Mouse (Mus musculus): ENCODE data around the gene 1700088E04Rik.
A peak's percentile ranks its signal among the peaks of the same experiment; 100 is the strongest.

1700088E04Rik gene

DNA sequence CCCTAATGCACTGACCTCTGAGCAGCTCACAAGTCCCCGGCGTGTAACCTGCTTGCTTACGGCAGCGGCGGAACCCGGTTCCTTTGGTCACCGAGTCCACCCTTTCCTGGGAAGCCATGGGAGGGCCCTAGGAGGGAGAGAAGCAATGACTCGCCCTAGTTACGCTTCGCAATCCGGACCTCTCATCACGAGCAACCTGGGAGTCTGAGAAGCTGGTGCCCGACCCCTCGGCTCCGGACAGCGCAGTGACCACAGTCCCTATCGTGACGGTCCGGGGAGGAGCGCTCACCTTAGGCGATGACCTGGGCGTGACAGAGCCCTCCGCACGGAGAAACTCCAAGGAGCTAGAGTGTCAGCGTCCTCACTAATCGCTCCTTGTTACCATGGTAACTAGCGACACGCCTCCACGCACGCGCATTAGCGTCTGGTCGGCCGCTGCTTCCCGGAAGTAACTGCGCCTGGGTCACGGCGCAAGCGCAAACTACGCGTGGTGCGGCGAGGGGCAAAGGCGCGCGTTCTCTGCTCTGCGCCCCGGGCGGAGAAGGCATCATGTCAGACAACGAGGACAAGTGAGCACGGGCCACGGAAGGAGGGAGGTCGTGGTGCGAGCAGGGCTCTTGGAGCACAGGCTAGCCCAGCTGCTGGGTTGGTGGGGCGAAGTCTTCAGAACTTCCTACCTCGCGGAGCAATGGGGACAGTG is at the start of gene 1700088E04Rik, which contains the start of gene Polr2f:
1700088E04Rik (minus strand) TSS at position 388 of the 700 bp plus-strand sequence.
Polr2f (plus strand) TSS at position 144 of the 700 bp plus-strand sequence.
- peak; percentile 92 for DNase-seq

DNA sequence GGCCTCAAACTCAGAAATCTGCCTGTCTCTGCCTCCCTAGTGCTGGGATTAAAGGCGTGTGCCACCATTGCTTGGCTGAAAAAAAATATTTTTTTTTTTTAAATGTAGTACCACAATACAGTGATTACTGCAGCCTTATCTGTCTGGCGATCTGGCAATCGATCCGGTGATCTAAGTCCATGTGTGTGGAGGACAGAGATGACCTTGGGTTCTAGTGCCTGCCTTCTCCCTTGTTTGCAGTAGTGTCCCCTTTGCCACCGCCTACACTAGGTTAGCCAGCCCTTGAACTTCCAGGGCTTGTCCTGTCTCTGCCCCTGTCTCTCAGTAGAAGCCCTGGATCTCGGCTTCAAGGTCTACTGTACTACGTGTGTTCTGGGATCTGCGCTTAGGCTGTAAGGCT is 46.8 kb upstream of the 1700088E04Rik start:
- DNase-seq, result no peak

DNA sequence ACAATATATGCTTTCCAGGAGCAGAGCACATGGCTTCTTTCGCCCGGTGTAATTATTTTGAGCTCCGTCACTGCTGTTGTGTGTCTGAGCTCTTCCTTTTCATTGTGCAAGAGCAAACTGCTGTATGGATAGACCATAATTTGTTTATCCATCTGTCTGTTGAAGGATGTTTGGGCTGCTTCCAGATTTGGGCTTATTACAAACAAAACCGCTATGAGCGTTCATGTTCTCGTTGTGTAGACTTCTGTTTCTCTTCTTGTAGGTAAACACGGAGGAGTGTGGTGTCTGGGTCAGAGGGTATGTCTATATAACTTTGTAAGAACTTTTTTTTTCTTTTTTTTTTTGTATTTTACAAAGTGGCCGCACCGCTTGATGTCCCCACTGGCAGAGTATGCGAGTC is 44.2 kb upstream of the 1700088E04Rik start:
- DNase-seq, result no peak

DNA sequence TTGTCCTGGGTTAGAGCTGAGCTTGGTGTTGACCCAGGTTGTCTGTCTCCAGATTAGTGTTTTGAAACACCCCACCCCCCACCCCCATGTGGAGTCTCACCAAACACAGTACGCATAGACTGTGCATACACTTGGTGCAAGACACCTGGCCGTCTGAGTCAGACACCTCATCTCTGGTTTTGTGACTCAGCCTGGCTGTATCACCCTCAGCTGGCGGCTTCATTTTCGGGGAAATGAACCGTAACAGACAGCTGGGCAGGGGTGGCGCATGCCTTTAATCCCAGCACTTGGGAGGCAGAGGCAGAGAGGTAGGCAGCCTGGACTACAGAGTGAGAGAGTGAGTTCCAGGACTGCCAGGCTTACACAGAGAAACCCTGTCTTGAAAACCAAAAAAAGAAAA is 35.9 kb upstream of the 1700088E04Rik start:
- no peak for DNase-seq

DNA sequence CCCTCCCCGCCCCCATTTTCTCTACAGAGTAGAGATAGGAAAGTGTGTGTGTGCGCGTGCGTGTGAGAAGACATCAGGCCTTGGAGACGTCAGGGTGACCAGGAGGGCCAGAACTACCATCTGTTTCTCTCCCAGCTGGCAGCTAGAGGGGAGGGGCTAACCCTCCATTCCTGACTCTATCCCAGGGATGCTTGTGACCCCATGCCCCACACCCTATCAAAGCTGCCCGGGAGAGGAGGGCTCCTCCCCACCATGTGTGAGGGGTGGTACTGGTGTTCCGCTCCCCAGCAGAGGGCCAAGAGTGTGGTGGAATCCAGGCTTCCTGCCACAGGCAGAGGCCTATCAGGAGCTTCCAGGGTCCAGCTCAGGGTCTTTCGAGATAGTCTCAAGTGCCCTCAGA is 25.7 kb upstream of the 1700088E04Rik start:
- no peak for DNase-seq

DNA sequence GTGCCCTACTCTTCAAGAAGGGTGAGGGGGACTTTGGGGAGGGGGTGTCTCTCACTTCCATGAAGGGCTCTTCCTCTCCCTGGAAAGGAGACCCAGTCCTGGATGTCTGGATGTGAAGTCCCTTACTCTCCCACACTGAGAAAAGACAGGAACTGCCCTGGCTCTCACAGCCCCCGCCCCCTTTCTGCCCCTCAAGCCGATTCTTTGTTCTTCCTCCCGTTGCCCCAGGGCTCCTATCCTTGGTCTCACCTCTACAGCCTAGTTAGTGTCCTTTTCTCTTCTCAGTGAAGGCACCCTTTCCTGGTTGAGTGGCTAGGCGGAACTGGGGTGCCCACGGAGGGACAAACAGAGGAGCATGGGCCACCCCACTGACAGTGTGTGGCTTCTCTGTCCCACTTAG is 24.1 kb upstream of the 1700088E04Rik start, which contains the start of gene Sox10:
Sox10 (minus strand) TSS at position 101 of the 400 bp plus-strand sequence.
- no peak for DNase-seq

DNA sequence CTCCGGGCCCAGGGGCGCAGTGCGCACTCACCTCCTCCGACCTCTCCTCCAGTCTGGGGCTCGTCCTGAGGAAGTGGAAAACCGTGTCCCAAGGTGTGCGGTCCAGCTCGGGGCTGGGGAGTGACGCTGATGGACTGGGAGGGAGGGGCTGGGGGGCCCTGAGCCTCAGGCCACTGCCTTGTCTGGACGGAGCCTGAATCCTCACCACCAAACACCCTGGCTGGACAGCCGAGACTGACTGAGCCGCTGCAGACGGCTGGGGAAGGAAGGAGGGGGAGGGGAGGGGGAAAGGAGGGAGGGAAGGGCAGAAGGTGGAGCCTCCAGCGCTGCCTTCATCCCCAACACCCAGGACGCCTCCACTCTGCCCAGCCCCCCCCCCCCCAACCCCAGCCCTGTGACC is 23.2 kb upstream of the 1700088E04Rik start:
- DNase-seq, result no peak

DNA sequence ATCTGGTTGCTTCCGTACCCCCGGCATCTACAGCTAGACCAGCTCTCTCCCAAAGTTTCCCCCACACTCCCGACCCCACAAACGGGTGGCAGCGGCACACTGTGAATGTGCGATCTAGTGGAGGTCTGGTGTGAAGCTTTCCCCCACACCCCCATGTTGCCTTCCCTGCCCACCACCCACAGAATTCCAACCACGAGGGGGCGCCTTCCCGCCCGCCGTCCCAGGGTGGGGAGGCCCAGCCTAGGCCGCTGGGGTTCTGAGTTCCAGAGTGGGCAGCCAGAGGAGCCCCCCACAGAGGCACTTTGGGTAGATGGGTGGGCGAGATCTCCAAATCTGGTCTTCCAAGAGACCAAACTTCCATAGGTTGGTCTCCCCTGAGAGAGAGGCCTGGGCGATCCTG is 21.8 kb upstream of the 1700088E04Rik start:
- DNase-seq, result no peak

DNA sequence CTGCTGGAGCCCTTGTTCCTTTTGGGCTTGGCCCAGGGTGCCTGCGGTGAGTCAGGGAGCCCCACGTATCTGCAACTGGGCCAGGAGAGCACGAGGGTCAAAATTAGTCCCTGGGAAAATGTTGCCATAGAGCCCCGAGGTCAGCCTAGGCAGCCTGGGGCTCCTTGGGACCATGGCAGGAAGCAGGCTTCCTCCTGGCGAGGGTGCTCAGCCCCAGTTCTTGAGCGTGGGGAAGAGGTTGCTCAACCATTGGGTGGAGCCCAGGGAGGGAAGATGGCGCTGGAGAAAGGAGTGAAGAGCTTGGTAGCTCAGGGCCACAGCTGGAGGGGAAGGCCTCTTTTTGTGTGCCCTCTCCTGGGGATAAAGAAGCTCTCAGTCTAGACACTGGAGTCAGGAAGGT is 21.2 kb upstream of the 1700088E04Rik start:
- DNase-seq, result no peak

DNA sequence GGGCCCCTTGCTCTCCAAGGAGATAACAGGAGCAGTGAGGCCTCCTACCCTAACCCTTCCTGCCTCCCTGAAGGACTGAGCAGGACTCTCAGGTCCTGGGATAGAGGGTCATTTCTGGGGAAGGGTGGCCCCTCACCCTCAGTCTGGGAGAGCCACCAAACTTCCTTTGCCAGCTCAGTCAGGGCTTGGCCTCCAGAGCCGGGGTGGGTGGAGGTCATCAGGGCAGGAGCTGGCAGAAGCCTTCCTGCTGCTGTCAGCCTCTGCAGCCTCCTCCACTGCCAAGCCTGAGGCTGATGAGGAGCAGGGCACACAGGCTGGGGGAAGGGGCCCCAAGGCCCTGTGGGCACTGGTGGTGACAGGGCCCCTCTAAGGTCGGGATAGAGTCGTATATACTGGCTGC is 14.5 kb upstream of the 1700088E04Rik start:
- no peak for DNase-seq

DNA sequence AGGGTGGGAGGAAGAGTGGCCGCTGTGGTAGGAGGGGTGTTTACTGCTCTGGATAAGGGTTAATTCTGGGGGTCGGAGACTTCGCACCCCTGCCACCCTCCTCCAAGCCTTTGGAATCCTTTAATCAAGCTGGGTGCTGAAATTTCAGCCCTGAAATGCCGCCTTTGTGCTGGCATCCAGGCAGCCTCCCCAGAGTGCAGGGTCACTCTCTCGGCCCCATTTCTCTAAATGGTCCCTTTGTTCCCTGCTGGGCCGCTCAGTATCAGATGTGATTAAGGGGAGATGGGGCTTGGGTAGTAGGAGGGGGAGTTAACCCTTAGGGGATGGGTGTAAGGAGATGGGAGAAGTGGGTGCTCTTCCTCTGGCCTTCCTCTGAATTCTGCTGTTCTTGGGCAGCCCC is 11.7 kb upstream of the 1700088E04Rik start:
- no peak for DNase-seq

DNA sequence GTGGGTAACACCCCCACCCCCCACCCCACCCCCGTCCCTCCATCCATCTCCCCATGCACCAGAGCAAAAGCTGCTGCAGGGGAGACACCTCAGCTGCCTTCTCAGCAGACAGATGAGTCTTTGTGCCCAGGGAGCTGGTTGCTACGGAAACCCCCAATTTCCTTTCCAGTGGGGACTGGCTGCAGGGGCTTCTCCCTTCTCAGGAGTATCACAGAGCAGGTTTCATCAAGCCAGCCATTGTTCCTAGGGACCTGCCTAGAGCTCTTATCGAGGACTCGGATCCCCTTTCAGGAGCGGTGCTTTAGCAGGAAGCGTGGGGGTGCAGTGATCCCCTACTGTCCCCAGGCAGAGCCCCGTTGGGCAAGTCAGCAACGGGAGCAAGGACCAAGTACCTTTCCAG is 10.8 kb upstream of the 1700088E04Rik start:
- no peak for DNase-seq

DNA sequence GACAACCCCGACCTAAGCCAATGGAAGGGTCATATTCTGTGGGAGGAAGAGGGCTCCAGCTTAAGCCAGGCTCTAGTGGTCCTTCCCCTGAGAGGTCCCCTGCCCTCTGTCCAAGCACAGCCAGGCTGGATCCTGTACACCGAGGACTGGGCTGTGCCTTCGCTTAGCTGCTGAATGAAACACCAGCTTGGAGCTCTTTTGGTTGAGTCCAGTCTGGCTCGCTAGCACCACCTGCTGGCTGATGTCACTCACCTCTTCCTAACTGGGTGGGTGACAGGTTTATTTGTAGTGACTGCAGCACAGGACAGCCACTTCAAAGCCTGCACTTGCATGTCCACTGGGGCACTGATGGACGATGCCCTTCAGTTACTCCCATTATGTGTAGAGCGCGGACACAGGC is 7.5 kb upstream of the 1700088E04Rik start:
- DNase-seq, result peak; percentile 67

DNA sequence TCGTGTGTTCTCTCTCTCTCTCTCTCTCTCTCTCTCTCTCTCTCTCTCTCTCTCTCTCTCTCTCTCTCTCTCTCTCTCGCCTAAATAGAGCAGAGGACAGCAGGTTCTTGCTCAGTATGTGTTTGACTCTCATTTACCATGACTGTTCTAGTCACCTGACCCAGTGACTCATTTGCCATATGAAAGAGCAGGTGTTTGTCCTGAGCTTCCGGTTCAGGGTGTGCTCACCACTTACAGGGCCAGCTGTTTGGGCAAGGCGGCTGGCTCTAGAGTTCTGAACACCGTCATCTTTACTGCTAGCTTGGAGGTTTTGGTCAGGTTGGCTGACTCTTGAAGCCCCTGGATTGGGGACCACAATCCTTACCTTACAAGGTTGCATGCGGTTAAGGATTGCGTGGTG is 4.5 kb upstream of the 1700088E04Rik start:
- DNase-seq, result no peak

DNA sequence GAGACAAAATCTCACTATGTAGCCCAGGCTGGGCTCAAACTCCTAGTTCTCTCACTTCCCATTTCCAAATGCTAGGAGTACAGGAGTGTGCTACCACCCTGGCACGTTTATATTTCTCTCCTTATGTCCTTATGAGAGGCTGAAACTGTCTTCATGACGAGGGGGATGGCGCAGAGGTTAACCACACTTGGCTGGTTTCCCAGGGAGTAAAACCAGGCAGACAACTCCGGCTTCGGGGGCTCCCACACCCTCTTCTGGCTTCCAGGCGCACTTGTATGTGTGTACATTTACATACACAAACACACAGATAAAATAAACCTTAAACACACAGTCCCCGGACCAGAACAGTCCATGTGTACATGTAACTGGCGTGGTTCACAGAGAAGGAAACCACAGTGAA is 3.0 kb upstream of the 1700088E04Rik start:
- no peak for DNase-seq

DNA sequence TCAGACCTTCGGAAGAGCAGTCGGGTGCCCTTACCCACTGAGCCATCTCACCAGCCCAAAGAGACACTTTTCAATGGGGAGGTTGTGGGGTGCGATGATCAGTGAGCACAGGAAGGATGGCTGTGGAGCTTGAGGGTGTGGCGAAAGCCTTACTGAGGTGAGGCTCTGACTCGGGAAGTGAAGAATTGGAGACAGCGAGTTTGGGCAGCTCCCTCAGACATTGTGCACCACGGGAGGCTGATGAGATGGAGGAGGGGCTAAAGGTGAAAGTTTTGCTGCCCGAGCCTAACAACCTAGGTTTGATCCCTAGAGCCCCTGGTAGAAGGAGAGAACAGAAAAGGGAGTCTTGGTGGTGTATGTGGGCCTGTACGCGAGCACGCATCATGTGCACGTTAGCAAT is 2.3 kb upstream of the 1700088E04Rik start:
- DNase-seq, result no peak

DNA sequence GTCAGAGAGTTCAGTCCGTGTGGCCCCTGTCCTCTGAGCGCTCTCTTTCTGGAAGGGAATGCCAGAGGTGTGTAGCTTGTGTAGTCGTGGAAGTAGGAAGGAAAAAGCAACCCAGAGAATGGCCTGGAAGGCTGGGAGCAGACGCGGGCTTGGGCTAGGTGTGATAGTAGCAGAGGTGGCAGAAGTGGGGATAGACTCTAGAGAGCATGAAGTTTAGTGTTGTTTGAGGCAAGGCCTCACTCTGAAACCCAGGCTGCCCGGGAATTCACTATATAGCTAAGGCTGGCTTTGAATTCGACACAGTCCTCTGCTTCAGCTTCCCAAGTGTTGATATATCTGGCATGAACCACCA is 489 bp upstream of the 1700088E04Rik start:
- no peak for DNase-seq

DNA sequence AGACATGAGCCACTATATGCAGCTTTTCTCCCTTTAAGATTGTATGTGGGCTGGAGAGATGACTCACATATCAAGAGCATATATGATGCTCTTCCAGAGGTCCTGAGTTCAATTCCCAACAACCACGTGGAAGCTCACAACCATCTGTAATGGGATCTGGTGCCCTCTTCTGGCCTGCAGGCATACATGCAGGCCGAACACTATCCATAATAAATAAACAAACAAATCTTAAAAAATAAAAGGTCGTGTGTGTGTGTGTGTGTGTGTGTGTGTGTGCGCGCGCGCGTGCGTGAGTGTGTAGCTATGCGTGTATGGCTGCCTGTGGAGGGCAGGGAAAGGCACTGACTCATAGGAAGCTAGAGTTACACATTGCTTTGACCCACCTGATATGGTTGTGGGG is 1.4 kb downstream of the 1700088E04Rik start:
- no peak for DNase-seq

DNA sequence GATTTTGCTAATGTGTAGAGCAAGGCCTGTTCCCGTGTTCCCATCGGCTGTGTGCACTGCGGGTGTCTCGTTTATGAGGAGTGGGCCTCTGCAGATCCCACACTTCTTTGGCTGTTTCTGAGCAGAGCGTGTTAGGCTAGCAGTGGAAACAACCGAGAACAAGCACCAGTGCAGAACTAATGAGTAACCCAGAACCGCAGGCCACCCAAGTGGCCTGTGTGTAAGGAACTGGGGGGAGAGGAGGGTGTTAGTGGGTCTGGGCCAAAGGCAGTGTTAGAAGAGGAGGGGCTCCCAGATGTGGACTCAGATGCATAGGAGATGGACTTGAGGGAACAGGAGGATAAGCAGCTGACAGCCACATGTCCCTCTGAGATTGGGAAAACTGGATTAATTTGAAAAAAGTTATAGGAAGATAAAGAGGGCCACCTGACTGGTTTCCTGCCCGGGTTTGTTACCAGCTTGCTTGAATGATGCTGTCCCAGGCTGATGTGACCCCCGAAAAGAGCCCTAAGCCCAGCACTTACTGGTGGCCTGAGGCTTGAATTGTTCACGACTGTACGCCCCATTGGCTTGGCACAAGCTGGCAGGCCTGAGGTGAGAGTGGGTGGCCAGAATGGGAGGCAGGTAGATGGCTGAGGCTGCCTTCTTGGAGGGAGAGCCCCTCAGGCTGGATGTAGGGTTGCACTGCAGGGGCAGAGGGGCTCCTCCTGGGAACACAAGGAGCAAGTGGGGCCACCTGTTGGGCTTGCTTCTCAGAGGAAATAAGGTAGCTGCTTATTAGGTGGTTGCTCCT is 5.1 kb downstream of the 1700088E04Rik start:
- peak; percentile 60 for DNase-seq

DNA sequence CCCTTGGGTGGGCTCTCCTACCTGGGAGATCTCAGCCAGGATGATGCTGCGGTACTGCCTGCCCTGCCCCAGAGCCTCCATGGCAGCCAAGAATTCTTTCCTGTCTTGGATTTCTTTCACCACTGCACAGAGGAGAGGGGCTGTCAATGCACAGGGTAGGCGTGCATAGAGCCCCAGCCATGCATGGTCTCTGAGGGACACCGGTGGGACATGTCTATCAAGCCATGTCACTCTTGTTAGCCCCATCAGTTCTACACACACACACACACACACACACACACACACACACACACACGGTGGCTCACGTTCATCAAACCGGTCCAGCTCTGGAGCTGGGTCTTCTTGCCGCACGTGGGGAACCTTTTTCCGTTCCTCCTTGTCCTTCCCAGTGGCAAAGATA is 5.7 kb downstream of the 1700088E04Rik start:
- no peak for DNase-seq

DNA sequence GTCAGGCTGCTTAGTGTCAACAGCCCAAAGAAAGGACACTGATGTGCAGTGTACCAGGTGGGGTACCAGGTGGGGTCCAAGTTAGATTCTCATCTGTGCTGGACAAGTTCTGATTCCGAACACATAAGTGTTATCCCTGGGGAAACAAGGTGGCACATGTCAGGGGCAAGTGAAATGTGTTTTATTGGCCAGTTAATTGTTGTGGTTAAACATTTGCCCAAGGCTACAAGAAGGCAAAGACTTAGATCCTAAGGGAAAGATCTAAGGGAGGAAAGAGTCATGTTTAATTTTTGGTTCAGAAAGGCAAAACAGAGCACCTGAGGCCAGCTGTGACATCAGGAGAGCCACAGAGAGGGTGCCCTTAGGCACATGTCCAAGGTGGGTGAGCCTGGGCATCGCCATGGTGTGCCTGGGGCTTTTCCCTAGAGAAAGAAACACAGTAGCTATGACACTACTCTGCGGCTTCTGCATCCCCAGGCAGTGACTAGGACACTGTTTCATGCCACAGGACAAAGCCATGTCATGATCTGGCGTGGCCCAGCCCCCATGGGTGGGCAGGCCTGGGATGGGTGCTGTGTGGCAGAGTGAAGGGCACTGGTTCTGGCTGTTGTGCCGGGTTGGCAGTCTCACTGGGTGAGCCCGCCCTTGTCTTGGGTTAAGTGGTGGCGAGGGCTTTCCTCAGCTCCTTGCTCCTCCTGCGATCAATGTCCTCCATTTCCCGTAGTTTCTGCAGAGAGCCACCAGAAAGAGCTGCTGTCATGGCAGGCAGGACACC is 6.4 kb downstream of the 1700088E04Rik start:
- no peak for DNase-seq

DNA sequence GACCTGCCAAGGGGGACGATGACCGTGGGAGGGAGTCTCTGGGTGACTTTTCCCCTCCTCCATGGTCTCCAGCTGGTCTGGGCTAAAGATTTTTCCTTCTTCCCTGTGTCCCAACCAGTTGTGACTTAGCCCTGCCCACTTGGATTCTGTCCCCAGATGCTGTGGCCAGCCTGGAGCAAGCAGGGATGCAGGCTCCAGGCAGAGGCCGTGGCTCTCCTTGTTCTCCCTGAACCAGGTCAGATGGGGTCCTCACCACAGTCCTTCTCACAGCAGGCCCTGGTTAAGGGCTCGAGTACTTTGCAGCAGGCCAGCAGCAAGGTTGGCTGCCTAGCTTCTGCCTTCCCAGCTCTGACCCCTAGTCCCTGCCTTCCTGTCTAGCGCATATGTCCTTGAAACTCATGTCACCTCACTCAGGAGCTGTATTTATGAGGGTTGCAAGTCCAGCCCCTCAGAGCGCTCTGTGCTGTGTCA is 7.8 kb downstream of the 1700088E04Rik start:
- DNase-seq, result peak; percentile 44

DNA sequence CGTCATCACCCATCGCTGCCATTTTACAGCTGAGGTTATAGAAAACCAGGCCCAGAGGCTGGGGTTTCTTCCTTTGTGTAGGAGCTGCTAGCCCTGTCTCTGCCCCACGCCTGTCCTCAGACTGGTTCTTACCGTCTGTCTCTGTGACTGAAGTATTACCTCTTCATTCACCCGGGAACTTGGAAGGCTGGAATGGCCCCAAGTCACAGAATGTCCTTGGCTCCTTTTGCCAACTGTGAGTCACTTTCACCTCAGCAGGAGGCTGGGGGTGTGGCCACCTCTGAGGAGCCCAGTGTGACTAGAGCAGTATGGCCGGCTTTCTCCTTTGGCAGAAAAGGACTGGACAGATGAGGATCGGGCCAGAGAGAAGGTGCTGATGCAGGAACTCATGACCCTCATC is 9.6 kb downstream of the 1700088E04Rik start:
- DNase-seq, result peak; percentile 92

All from kidney, adult 11 months (tissue).